Mouse (Mus musculus) CD4-positive, CD25-positive, alpha-beta regulatory T cell (primary cell): ENCODE results near the gene Stfa3. TPM values are rescaled to one million over a fixed set of nuclear protein-coding genes. Genes with fewer than 3 reads are reported as not detected.

ENCODE experiments used
- polyA plus RNA-seq: library from polyadenylated mRNA; unstranded; fragments of 100-300 nt; shearing (Covaris generic); gene quantifications from one replicate; pipeline ENCODE4 v1.2.1, GENCODE M21; 2017

The Stfa3 gene
- not detected for polyA plus RNA-seq

GRCm38 (mm10) chr16:36455342-36455802, at the start of gene Stfa3:
Gene Stfa3 (minus strand): TSS chr16:36455392.

GRCm38 (mm10) chr16:36408357-36408756, 46.8 kb downstream of the Stfa3 start, which contains the start of gene Stfa2:
Gene Stfa2 (minus strand): TSS chr16:36408457.

Other genes with a start within 250 kb of the Stfa3 start
- gene Gm5416, start 245.0 kb downstream of the Stfa3 start, polyA plus RNA-seq = not detected
- not detected for gene 2010005H15Rik, start 233.9 kb downstream of the Stfa3 start, polyA plus RNA-seq
- gene Stfa1, start 178.4 kb downstream of the Stfa3 start, polyA plus RNA-seq = not detected
- not detected for gene BC117090, start 121.1 kb downstream of the Stfa3 start, polyA plus RNA-seq
- gene BC100530, start 87.6 kb downstream of the Stfa3 start, polyA plus RNA-seq = not detected
- gene Stfa2, start 46.9 kb downstream of the Stfa3 start, polyA plus RNA-seq = not detected
- gene Casr, start 106.7 kb upstream of the Stfa3 start, polyA plus RNA-seq = not detected
- 34.8 TPM for gene Cd86, start 210.7 kb upstream of the Stfa3 start, polyA plus RNA-seq
- gene Ildr1, start 238.6 kb upstream of the Stfa3 start, polyA plus RNA-seq = 10.4 TPM